Mouse (Mus musculus): ENCODE data around the gene Dok4.

DNA sequence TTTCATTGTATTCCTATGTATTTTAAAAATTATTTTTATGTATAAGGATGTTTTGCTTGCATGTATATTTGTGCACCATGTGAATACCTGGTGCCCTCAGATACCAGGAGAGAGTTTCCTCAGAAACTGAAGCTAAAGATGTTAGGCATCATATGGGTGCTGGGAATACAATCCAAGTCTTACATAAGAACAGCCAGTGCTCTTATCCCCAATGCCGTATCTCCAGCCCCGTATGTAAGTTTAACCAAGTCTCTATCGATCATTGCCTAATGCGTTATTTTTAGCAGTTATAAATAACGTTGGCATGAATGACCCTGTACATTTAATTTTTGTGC, 19.2 kb downstream of the Dok4 start:
- TF ChIP-seq CTCF (IDR thresholded peaks at IDR 0.05; ENCODE audit: low read depth, low read length), result no peak
- no peak for TF ChIP-seq GATA1 (IDR thresholded peaks at IDR 0.05; ENCODE audit: borderline replicate concordance, low read length)
- no peak for TF ChIP-seq TAL1 (conservative IDR thresholded peaks at IDR 0.05; ENCODE audit: low read depth, low read length)
- no peak for TF ChIP-seq POLR2AphosphoS5 (IDR thresholded peaks at IDR 0.05; ENCODE audit: insufficient replicate concordance, low read depth, low read length)
